Mouse (Mus musculus) layer of hippocampus, adult 9-11 months (tissue): Measurements from ENCODE around the gene Ucn2.

ENCODE experiments used
- DNase-seq: peaks from one replicate; pipeline ENCODE4 v3.0.0; 2022

Ucn2 gene

DNA sequence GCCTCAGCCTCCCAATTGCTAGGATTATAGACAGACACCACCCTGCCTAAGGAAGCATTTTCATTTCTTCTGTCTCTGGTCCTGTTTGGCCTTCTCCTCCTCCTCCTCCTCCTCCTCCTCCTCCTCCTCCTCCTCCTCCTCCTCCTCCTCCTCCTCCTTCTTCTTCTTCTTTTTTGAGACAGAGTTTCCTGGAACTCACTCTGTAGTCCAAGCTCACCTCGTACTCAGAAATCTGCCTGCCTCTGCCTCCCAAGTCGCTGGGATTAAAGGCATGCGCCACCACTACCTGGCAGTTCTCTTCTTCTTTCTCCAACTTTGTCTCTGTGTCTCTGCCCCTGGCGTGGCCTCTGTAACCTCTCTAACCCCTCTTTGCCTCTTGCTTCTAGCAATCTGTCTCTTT is at the start of gene Ucn2:
TSS of gene Ucn2 (plus strand) at position 301 of the 400 bp plus-strand sequence.
- no peak for DNase-seq

DNA sequence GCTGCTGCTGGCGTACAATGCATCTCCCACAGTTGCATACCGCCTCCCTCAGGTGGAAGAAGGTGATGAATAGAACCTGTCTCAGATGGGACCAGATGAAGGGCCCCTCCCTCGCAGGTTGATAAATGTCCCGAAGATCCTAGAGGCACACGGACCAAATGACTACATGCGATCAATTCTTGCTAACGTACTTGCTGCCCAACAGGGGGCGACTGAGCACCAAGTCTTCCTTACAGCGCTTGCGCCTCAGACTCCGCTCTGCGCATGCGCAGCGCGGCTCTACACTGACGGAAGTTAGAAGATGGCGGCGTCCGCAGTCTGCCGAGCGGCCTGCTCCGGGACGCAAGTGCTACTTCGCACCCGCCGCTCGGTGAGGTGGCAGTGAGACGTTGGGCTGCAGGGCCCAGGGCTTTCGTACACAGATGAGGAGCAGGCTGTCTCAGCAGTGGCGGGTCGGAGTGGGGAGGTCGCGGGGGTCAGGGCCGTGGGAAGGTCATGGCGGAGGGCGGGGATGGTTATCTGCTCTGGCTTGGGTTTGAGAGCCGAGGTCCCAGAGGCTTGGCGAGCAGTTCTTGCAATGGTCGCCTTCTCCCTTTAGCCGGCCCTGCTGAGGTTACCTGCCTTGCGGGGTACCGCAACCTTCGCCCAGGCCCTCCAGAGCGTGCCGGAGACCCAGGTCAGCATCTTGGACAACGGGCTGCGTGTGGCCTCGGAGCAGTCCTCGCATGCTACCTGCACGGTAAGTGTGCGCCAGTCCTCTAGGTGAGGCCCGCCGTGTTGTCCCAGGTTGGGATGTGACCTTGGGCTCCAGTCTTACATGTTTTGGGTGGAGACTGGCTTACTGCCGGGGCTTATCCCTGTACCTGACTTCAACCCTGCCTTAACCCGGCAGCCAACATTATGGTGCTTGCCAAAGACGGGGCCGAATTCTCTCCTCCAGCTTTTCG is 49.1 kb upstream of the Ucn2 start, which contains the start of gene Uqcrc1:
TSS of gene Uqcrc1 (plus strand) at position 216 of the 947 bp plus-strand sequence.
- DNase-seq = peak; percentile 94

DNA sequence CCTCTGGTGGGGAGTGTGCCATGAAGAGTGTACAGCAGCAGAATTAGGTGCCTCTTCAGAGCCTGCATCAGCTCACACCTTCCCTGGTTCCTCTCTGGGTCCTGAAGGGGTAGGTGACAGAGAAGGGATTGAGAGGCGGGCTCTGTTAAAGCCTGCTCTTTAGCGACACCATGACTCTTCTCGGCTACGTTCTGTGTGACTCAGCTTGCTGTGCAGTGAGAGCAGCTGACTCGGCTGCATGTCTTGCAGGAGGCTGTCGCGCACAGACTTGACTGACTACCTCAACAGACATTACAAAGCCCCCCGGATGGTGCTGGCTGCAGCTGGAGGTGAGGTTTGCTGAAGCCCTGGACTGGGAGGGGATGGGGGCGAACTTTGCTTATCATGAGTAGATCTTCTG is 40.7 kb upstream of the Ucn2 start:
- no peak for DNase-seq

DNA sequence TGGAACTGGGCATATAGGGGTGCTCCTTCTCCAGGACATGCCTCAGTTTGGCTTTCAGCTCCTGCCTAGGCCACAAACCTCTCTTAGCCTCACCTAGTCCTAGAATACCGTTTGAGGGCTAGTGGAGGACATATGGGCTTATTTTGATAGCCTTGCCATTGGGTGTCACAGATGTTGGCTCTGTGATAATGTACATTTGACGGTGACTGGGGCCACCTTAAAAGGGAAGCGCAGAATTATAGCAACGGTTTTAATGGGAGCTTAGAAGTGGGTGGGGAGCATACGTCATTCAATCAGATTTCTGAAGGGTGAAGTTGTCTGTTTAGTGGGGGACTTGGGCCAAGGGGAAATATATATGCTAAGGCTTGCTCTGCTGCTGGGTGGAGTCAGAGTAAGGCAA is 40.2 kb upstream of the Ucn2 start:
- no peak for DNase-seq

DNA sequence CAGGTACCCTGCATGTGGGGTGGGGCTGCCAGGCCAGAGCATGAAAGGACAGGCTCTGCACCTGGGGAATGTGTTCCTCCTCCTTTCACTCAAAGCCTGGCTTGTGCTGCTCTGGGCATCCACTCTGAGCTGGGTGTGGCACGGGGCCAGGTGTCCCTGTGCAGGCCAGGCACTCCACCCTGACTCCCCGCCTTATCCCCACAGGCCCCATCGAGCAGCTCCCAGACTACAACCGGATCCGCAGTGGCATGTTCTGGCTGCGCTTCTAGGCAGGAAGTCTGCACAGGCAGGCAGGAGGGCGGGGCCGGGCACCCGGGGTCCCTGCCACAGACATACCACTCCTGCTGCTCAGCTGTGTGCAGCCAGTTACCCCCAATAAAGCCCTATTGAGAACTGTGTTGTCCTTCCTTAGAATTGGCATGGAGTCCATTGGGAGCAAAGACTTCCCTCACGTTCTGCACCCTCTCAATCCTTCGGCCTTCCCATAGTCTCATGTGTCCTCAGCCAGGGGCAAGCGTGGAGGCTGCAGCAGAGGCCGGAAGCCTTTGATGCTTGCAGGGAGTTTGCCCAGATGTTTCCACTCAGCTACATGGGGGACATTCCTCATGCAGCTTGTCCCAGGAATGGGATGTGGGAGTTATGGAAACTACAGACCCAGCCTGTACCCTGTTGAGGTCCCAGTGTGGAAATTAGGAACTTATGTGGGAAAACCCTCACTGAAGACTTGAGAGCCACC is 36.4 kb upstream of the Ucn2 start:
- DNase-seq = no peak

DNA sequence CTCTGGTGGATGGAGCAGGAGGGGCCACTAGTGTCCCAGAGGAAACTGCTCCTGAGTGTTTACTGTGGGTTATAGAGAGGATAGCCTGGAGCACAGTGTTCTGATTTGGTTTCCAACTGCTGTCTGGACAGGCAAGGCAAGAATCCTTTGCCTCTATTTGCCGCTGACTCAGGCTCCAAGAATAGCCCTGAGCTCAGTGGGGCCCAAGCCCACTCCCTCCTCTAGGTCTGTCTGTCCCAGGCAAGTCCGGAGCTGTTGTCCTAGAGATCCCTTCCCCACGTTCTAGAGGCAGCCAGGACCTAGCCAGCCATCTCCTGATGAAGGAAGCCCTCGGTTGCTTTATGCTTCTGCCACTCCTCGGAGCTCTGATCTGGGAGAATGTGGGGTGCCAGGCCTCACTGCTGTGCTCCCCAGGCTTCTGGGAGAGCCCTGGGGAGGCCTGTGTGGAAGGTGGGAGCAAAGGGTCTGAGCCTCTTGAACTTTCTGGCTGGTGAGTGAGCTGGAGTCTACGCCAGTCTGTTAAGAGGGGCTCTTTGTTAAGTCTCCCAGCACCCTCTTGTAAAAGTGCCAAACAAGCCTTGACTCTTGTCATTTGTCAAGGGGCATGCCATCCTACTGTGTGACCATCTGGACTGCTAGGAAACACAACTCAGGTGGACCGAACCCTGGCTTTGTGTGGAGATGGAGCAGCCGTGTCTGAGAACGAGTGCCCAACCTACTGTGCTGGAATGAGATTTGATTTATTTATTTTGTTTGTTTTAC is 35.7 kb upstream of the Ucn2 start:
- DNase-seq = no peak

DNA sequence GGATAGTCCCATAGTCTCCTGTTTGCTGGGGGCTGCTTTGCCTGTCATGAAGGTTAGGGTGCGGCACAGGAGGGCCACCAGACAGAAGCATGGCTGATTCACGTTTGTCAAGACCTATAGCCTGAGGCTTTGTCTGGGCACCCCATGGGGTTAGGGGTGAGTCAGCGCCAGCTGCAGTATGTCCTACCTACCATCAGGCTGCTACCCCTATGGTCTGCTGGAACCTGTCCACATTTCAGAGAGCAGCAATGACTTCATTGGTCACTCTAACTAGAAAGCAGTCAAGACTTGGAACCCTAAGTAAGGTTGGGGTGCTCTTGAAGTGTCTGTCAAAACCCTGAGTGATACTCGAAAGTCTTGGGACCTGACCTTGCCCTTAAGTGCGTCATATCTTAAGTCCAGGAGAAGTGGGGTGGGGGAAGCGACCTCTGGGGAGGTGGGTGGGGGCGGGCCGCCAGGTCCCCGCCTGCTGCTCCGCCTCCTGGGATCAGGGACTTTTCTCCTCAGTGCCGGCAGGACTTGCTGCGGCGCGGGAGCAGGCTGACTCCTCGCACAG is 32.7 kb upstream of the Ucn2 start, which contains the start of gene Col7a1:
TSS of gene Col7a1 (plus strand) at position 506 of the 556 bp plus-strand sequence.
- DNase-seq = no peak

DNA sequence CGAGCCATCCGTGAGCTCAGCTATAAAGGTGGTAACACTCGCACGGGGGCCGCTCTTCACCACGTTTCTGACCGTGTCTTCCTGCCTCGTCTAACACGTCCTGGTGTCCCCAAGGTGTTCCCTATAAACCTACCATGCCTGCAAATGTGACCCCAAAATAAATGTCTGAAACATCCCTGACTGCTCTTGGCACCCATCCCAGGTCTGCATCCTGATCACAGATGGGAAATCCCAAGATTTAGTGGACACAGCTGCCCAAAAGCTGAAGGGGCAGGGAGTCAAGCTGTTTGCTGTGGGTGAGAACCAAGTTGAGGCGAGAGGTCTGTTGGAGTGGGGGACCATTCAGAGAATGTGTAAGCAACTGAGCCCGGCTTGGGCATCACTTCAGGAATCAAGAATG is 30.6 kb upstream of the Ucn2 start:
- no peak for DNase-seq

DNA sequence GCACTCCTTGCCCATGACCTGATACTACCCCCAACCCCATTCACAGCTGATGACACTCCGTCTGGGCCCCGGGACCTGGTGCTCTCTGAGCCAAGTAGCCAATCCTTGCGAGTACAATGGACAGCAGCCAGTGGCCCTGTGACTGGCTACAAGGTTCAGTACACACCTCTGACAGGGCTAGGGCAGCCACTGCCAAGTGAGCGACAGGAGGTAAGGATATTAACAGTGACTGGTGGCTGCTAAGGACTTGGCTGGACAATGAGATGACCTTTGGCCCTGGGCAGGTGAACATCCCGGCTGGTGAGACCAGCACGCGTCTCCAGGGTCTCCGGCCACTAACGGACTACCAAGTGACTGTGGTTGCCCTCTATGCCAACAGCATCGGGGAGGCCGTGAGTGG is 30.0 kb upstream of the Ucn2 start:
- DNase-seq = no peak

DNA sequence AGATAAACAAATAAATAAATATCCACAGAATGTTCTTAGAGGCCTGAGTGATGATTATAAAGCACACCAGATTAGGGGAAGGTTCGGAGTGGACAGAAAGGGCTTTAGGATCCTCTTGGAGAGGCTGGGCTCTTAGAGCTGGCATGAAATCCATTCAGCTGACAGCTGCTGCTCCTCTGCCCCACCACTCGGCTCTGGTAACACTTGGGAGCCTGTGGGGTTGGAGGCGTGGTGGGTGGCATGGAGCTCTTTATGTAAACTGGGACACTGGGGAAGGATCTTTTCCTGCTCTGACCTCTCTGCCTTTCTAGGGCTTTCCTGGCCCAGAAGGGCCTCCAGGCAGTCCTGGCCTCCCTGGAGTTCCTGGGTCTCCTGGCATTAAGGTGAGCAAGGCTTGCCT is 22.2 kb upstream of the Ucn2 start:
- DNase-seq = no peak

DNA sequence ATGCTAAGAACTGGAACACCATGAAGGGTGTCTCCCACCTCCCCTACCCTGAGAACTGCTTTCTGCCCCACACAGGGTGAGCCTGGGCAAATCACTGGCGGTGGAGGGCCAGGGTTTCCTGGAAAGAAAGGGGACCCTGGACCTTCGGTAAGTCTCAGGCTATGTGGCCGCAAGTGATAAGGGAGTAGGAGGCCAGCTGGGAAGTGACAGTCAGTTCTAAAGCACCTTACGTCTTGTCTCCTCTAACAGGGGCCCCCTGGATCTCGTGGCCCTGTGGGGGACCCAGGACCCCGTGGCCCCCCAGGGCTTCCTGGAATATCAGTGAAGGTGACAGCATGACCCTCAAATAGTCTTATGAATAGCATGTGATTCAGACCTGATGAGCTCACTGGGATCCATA is 21.5 kb upstream of the Ucn2 start:
- DNase-seq = no peak

DNA sequence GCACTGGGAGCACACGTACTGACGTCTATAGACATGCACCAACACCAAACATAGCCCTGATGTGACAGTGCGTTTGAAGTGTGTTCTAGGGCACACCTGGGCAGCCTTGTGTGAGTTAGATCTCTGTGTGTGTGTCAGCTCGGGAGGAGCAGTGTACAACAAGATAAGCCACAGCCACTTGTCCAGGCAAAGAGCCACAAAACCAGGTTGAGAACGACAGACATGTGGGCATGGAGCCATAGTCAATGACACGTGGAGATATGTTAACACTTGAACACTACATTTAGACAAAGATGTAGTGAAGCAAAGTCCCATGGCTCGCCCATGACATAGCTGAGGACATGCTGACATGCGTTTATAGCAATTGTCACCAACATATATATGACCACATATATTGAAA is 15.2 kb upstream of the Ucn2 start:
- DNase-seq = no peak

DNA sequence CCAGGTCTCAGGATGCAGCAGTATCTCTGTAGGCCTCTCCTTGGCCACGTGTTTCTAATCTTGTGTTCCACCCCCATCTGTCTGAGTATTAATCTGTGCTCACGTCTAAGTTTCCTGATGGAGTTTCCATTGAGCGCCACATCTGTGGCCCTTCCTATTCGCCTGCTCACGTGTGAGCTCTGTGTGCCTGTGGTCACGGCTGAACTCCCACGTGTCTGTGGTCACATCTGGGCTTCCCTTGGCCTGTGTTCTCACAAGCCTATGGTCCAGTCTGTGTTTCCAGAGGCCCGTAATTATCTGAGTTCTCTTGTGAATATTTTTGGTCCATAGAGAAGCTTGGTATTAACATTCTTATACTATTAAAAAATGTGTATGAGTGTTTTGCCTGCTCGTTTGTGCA is 9.3 kb upstream of the Ucn2 start:
- no peak for DNase-seq

DNA sequence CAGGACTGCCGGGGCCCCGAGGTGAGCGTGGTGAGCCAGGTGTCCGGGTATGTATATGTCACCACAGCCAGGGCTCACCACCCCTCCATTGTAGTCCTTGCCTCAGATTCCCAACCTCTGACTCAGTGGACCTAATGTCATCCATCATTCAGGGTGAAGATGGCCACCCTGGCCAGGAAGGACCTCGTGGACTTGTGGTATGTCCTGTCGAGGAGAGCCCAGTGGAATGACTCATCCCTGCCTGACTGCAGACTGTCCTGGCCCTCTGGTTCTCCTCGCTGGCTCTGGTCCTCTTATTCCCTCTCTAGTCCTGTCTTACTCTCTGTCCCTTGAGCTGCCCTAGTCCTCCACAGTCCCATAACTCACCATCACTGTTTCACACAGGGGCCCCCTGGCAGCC is 7.8 kb upstream of the Ucn2 start:
- no peak for DNase-seq

DNA sequence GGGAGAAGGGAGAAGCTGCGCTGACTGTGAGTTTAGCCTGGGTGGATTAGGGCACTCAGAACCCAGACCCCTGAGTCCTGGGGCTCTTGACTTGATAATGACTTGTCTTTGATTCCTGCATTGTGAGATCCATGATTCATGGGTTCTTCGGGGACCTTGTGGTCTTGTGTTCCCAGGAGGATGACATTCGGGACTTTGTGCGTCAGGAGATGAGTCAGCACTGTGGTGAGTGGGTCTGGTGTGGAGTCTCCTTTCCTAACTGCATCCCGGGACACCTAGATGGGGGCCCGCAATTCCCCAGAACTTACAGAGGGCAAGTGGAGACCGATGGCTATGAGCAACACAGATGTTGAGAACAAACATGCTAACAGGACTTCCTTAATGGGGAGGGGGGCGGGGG is 3.3 kb upstream of the Ucn2 start:
- no peak for DNase-seq

DNA sequence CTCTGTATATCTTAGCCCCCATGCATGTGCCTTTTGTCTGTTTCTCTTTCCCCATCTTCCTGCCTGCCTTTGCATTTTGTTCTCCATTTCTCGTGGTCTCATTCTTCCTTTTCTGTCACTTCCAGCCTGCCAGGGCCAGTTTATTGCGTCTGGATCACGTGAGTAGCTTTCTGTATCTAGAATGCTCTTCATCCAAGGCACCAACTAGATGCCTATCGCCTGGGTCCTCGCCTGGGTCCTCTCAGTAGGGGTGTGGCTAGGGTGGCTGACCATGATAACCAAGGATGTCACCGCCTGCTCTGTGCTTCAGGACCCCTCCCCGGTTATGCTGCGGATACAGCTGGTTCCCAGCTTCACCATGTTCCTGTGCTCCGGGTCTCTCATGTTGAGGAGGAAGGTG is 2.6 kb upstream of the Ucn2 start:
- DNase-seq = no peak

DNA sequence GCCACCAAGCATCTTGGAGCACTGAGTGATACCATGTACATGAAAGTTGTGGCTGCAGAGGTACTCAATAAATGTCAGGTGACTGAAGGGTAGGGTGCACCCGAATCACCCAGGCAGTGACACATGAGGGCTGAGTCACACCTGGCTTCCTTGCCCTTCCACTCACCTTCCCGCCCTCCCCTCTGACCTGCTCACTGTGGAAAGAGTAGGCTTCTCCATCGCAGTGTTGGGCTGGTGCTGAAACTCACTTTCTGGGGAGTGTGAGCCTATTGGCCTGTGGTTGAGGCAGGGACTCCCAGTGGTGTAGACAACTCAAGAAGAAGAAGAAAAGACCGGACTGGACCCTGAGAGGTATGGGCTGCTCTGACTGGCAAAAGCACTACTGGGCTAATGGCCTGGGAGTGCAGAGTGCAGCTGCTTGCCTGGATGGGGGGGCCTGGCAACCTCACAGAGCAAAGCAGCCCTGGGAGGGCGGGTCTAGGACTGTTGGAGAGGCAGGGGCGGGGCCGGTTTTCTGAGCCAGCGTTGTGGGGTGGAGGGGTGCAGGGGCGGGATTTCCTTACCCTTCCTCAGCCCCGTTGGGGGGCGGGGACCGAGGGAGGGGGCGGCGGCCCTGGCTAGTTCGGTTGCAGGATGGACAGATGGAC is 2.0 kb downstream of the Ucn2 start:
- no peak for DNase-seq

DNA sequence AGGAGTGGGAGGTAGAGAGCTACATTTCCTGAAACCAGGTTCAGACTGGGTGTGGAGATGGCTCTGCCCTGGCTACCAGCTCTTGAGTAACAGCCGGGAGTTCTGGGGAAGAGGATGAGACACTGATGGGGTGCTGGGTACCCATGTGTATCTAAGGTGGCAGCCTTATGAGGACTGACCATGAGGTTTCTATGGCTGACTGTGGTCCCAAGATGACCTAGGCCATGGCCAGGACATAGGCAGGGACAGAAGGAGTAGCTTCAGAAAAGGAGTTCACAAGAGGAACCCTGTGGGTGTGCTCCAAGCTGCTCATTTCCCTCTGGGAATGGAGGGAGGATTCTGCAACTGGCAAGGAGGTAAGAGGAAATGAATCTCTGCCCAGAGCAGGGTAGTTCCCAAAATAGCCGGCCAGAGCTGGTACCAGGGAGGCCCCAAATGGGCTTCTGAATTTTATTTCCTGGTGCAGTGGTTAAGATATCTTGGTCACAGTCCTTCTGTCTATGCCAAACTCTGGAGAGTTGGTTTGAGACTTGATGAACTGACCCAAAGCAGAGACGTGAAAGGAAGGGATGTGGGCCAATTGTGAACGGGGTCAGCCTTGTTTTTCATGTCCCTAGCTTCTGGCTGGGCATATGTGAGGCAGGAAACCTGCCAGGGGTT is 4.1 kb downstream of the Ucn2 start:
- DNase-seq = no peak

DNA sequence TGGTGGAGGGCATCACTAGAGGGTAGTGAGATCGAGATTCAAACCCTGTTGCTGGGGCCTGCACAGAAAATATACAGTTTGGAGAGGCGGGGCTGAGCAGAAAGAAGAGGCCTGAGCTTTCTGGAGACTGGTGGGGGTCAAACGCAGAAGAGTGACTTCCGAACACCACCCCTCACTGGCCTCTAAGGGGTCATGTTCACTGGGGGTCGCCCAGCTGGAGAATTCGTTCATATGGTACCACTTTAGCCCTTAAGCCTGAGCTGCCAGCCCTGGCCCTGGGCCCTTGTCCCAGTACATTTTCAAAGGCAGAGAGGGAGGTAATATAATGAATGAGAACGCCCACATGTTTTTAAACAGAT is 4.6 kb downstream of the Ucn2 start:
- DNase-seq = no peak

DNA sequence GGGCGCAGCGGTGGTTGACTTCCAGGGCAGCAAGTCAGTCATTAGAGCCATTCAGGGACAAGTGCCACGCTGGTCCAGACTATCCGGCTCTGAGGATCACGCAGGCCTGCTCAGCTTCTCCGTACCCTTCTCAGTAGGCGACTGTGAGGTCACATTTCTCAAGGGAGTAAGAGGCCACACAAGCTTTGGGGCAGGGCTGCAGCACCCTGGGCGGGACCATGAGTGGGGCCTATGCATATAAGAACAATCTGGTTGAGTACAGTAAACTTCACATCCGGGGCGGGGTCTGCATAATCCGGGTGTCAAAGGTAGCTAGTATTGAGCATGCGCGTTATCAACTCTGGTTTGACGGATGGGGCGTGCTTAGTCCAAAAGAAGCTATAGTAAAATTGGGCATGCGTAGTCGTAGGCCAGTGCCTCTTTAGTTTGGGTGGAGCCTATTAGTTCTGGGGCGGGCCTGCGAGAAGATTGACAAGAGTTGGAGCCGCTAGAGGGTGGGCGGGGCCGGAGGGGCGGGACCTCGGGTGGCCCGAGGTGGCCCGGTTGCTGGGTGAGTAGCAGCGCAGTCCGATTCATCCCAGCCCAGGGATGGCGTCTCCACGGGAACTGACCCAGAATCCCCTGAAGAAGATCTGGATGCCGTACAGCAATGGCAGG is 5.7 kb downstream of the Ucn2 start, which contains the start of gene Pfkfb4:
TSS of gene Pfkfb4 (plus strand) at position 351 of the 657 bp plus-strand sequence.
- peak; percentile 99 for DNase-seq

DNA sequence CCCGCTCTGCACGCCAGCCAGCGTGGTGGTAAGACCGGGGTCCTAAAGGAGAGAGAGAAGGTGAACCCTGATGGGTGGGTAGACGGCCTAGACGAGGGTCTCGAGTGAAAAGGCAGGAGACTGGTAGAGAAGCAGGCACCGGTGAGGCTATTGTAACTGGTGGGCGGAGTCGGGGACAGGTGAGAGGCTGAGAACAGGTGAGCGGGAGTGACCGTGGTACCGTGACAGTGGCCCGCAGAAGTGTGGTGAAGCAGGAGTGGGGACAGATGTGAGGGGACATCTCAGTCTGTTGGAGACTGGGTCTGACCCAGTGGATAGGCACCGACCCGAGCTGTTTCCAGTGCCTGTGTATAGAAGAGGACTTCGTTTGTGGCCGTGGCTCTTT is 6.3 kb downstream of the Ucn2 start:
- DNase-seq = no peak
